Mouse (Mus musculus) urinary bladder, adult 18-20 months (tissue): ENCODE results near the gene Tspan7.

ENCODE experiments used
- DNase-seq, 2 experiments: peaks; one replicate each; pipeline ENCODE4 v3.0.0; 2022; ENCODE audit warnings: low spot score in 2 of 2, mixed read lengths in 2 of 2

Tspan7 gene

GRCm38 (mm10) chrX:10484872-10485569 is at the start of gene Tspan7:
Gene Tspan7, plus strand, starts transcription at chrX:10485158.
- peak; percentile 24 to 35 for DNase-seq

GRCm38 (mm10) chrX:10449323-10449980 is 35.5 kb upstream of the Tspan7 start:
- DNase-seq, result no peak

- no peak for DNase-seq
These were observed 34.6 kb upstream of the Tspan7 start for GRCm38 (mm10) chrX:10450143-10451060.

GRCm38 (mm10) chrX:10453798-10454197 is 31.2 kb upstream of the Tspan7 start:
- DNase-seq, result no peak

- DNase-seq, result no peak
These were observed 27.7 kb upstream of the Tspan7 start for GRCm38 (mm10) chrX:10457256-10457655.

GRCm38 (mm10) chrX:10477088-10477487 is 7.9 kb upstream of the Tspan7 start:
- DNase-seq, result no peak

- DNase-seq, result no peak
These were observed 5.7 kb upstream of the Tspan7 start for GRCm38 (mm10) chrX:10479031-10479886.

GRCm38 (mm10) chrX:10479943-10480342 is 5.0 kb upstream of the Tspan7 start:
- DNase-seq, result no peak

- DNase-seq, result peak; percentile 4 to 15
These were observed 780 bp downstream of the Tspan7 start for GRCm38 (mm10) chrX:10485664-10486211.

- DNase-seq, result no peak
These were observed 13.6 kb downstream of the Tspan7 start for GRCm38 (mm10) chrX:10498580-10498979.

- no peak for DNase-seq
These were observed 17.7 kb downstream of the Tspan7 start for GRCm38 (mm10) chrX:10502616-10503015.

GRCm38 (mm10) chrX:10514417-10514816 is 29.5 kb downstream of the Tspan7 start:
- DNase-seq, result no peak

- no peak for DNase-seq
These were observed 30.0 kb downstream of the Tspan7 start for GRCm38 (mm10) chrX:10514971-10515370.

GRCm38 (mm10) chrX:10516448-10516847 is 31.5 kb downstream of the Tspan7 start:
- no peak for DNase-seq

- no peak for DNase-seq
These were observed 32.0 kb downstream of the Tspan7 start for GRCm38 (mm10) chrX:10516925-10517324.

GRCm38 (mm10) chrX:10517756-10518155 is 32.8 kb downstream of the Tspan7 start:
- no peak for DNase-seq

GRCm38 (mm10) chrX:10518510-10518909 is 33.6 kb downstream of the Tspan7 start:
- DNase-seq, result no peak

GRCm38 (mm10) chrX:10535450-10535849 is 50.5 kb downstream of the Tspan7 start:
- no peak for DNase-seq

GRCm38 (mm10) chrX:10539009-10539408 is 54.1 kb downstream of the Tspan7 start:
- peak in 1 of 2 experiments; percentile 37 for DNase-seq

GRCm38 (mm10) chrX:10539482-10540166 is 54.7 kb downstream of the Tspan7 start:
- no peak for DNase-seq
